Mouse (Mus musculus) embryo, embryonic 9.5 days (tissue): ENCODE results near the gene Lat.
"Not testable (repeated sequence)": the region's sequence is repeated elsewhere in the genome, so short reads cannot be mapped to it uniquely, and the experiment has no call there.

Experiments
- DNase-seq: peaks from one replicate; pipeline ENCODE4 v3.0.0-alpha.2; 2017; ENCODE audit errors: extremely low spot score

The Lat gene

DNA sequence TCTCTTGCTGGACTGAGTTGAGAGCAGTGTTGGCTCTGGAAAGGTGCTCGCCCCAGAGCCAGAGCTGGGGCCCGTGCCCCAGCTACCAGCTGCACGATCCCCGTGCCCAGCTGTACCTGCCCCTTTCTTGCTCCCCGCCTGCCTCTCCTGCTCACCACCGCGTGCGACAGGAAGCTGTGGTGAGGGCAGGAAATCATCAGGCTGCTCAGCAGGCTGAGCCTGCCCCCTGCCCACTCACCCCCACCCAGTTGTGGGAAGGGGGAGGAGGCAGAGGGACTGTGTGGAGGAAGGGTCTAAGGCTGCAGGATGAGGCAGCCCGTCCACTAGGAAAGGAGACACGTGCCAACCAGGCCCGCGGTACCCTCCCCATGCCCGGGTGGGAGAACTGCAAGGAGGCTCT lies at the start of gene Lat:
TSS of gene Lat (minus strand) at position 178 of the 400 bp plus-strand sequence.
- DNase-seq, result no peak

GRCm38 (mm10) chr7:126418496-126418895 lies 49.1 kb upstream of the Lat start:
- DNase-seq, result no peak

- DNase-seq, result no peak
These were observed 48.2 kb upstream of the Lat start for GRCm38 (mm10) chr7:126417606-126418005.

- DNase-seq, result peak; percentile 32
These were observed 47.7 kb upstream of the Lat start for GRCm38 (mm10) chr7:126417045-126417444.

DNA sequence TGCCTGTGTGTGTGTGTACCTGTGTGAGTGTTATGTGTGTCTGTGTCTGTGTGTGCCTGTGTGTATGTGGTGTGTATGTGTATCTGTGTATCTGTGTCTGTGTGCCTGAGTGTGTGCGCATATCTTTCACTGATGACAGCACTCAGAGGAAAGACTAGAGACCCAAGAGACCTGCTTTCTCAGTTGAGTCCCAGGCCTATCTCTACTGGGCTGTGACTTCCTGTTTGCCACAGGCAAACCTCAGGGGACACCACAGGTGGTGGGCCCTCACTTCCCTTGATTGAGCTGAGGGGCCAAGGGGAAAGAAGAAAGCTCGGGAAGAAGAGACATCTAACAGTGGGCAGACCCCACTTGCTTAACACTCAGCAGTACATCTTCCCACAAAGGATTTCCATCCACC lies 47.2 kb upstream of the Lat start:
- DNase-seq, result no peak

- DNase-seq, result no peak
These were observed 45.4 kb upstream of the Lat start, which contains the start of gene Cd19 for GRCm38 (mm10) chr7:126414725-126415124. TSS of gene Cd19 (minus strand) at chr7:126414889.

DNA sequence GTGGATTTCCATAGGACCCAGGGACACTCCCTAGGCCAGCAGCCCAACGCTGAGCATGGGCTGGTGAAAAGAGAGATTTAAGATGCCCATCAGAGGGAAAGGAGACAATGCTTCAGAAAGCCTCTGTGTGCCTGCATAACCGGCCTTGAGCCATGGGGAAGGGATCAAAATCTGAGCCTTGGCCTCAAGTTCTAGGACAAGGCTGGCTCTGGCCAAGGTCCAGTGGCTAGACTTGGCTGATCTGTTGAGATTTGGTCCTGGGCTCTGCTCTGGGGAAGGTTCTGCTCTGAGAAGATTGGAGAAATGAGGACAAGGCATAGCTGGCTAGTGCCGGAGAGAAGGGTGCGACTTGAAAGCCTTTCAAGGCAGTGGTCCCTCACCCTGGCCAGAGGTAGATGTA lies 41.7 kb upstream of the Lat start:
- DNase-seq, result no peak

DNA sequence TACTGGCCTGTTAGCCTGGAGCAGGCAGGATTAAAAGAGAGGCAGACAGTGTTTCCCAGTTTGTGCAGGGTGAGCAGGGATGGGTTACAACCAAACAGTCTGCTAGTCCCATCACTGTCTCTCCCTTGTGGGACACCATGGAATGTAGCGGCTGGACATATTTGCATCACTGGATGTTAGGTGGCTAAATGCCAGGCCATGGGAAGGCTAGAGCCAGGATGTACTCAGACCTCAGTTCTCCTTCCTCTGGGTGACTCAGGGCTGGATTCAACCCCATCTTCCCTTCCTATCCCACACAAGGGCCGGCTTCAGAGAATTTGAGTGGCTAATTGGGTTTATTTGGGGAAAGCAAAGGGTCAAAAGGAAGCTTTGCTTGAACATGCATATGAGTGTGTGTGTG lies 39.3 kb upstream of the Lat start:
- no peak for DNase-seq

DNA sequence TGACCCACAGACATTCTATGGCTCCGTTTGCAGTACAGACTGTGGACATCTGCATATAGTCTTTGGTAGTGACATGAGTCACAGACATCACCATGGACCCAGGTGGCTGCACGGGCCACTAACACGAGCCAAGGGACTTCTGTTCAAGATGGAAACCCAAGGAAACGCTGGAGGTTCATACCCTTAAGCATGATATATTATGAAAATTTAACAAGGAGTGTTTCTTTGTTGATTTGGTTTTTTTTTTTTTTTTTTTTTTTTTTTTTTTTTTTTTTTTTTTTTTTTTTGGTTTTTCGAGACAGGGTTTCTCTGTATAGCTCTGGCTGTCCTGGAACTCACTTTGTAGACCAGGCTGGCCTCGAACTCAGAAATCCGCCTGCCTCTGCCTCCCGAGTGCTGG lies 33.1 kb upstream of the Lat start:
- DNase-seq, result not testable (repeated sequence)

DNA sequence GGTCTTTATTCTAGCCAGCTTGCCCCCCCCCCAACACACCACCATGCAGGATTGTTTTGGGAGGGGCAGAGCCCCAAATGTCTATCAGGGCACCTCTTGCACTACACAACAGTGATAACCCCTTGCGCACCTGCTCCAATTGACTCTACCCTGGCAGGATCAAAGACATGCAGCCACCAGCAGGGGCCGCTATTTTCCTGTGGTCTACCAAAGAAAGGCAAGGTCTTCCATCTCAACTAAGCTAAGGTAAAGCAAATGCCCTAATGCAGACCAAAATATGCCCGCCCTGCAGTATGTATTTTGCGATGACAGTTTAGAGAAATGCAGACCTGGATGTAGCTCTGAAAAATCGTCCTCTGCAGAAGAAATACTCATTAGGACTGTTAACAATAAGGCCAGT lies 30.2 kb upstream of the Lat start:
- peak; percentile 77 for DNase-seq

DNA sequence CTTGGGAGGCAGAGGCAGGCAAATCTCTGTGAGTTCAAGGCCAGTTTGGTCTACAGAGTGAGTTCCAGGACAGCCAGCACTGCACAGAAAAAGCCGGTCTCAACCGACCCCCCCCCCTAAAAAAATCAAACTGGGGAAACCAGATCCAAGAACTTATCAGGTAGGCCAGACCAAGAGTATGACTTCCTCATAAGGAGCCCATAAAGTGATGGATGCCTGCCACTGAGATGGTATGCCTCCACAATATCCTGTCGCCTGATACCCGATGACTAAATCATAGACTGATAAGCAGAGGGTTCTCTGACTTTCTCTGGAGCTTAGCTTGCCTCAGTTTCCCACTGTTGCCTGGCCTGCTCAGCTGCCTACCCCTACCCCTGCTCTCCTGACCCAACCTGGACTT lies 28.5 kb upstream of the Lat start:
- DNase-seq, result no peak

DNA sequence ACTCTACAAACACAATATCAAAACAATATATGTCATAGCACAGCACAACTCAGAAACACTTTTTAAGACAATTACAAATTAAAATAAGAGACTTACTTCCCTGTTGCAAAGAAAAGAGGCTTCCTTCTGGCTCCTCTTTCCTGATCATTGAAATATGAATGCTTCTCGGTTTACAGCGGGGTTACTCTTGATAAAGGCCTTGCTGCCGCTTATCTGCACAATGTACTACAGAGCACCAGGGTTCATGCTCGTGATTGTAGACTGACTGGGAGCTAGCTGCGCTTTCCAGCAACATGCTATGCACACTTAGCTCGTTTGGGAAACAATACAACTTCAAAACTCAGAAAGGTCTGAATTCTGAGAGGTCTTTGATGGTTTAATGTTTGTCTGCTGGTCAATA lies 27.9 kb upstream of the Lat start:
- DNase-seq, result no peak

DNA sequence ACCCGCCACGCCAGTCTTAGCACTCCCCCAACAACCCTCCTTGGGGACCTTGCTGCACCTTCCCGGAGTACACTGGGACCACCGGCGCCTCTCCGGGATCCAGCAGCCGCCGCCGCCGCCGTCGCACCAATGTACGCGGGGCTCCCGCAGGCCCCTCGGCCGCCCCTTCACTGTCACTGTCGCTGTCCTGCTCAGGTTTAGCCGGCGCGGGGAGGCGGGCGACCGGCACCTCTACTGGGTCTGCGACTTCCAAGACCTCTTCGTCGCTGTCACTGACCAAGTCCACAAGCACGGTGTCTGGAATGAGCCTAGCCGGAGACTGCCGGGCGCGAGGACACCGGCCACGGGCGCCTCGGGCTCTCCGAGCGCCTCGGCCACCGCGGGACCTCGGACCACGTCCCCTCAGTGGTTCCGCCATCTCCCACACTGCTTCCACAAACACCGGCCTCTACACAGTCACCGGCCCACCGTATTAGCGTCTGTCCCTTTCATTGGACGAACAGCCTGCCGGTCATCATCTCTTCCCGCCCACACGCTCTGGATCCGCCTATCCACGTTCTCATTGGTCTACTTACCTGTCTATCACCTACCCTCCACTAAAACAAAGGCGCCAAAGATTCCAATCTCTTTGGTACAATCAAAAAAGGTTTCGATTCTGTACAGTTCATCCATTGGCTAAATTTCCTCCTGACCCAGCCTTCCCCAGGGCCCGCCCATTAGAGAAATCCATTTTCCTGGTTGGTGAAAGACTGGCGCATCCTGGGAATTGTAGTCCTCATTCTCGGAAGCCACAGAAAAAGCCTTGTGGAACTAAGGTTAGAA lies 27.1 kb upstream of the Lat start, which contains the start of gene Nfatc2ip:
TSS of gene Nfatc2ip (minus strand) at position 440 of the 822 bp plus-strand sequence.
- DNase-seq, result peak; percentile 98

GRCm38 (mm10) chr7:126392086-126392884 lies 22.9 kb upstream of the Lat start:
- not testable (repeated sequence) for DNase-seq

GRCm38 (mm10) chr7:126388185-126388584 lies 18.8 kb upstream of the Lat start:
- no peak for DNase-seq

DNA sequence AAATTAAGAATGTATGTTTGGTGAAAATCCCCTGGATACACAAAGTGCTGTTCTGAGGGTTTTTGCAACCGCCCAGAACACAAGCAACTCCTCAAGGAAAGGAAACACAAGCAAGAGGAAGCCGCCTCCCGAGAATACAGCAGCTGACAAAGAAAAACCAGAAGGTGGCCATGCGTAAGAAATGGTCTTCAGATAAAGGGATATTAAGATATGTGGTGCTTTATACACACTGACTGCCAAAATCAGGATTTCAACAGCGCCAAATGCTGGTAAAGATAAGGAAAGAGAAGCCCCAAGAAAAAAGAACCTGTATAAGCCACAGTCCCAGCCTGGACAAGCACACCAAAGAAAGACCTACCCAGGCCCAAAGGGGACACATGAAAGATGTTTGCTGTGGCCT lies 14.2 kb upstream of the Lat start:
- no peak for DNase-seq

DNA sequence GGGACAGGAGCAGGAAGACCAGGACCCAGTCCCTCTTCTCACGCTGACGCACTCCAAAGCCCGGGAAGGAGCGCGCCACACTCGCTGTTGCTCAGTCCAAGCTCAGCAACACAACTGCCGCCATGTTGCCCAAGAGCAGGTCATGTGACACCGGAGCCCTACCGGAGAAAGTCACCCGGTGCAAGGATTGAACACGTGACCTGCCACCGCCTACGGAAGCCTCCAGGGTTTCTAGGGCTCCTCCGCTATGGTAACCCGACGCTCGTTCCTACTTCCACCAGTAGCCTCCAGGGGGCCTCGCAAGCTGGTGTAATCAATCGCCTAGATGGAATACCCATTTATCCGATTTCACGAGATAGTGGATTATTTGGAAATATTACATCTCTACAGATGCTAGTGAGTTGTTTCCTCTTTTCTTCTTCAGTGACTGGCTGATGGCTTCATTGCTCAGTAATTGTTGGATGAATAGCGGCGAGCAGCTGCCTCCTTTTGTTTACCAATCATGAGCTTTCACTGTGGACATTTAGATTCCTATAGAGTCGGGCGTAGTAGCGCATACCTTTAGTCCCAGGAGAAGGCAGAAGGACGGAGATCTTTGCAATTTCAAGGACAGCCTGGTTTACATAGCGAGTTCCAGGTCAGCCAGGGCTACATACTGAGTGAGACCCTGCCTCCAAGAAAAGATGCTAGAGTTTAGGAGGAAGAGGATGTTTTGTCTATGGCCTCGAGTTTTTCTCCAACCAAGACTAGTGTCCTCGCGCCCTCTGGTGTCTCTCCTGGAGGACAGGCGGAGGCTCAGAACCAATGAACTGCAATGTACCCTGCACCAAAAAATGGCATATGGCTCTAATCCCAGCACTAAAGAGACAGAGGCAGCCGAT lies 8.1 kb upstream of the Lat start, which contains the start of gene Spns1:
TSS of gene Spns1 (minus strand) at position 173 of the 881 bp plus-strand sequence.
- DNase-seq, result peak; percentile 92

DNA sequence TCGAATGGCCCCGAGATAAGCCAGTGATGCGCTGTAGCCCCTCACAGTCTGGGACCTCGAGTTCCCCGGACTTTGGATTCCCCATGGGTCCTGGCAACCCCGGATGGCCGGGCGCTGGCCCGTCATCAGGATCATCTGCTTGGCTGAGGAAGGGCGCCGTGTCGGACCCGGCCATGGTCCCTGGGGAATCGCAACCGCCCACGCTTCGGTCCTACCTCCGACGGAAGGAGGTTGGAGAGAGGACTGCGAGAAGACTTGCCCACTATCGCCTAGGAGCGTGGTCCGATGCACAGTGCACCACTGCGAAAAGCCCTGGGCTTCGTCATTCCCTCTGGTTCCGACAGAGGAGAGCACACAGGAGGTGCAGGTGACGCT lies 7.5 kb upstream of the Lat start:
- no peak for DNase-seq

DNA sequence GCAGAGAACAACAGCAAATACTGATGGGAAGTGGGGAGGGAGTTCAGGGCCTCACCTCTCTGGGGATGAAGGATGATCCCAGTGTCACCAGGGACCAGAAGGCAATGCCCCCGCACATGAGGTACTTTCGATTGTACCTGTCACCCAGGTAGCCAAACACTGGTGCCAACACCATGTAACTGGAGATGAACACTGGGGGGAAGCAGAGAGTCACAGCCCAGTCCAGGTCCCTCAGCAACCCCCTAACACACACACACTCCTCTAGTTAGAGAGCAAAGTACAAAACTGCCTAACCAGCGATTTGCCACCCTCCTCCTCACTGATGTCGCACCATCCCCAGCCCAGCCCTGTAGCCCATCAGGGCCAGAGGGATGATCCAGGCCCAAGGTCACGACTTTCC lies 5.6 kb upstream of the Lat start:
- DNase-seq, result no peak

- DNase-seq, result no peak
These were observed 5.2 kb upstream of the Lat start for GRCm38 (mm10) chr7:126374526-126374925.

DNA sequence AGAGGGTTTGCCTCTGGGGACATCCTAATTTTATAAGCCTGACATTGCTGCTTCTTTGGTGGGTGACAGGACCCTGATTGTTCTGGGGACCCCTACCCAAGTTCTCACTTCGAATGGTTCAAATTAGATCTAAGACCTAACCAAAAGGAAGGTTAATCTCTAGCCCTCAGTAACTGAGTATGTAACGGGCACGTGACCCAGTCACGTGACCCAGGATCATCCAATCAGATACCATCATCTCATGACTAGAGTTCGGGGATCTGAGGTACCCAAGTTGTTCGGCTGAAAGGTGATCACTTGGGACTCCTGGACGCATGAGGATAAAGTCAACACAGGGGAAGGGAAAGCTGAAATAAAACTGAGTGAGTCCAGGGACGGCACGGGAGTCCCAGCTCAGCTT lies 3.6 kb upstream of the Lat start:
- DNase-seq, result no peak

- DNase-seq, result no peak
These were observed 1.0 kb downstream of the Lat start for GRCm38 (mm10) chr7:126368367-126368766.
